Mouse (Mus musculus): Measurements from ENCODE around the gene Ccdc57.

The Ccdc57 gene

GRCm38 (mm10) chr11:120932564-120933398 is at the start of gene Ccdc57:
Gene Ccdc57 (minus strand): TSS chr11:120932872.
- DNase-seq: peak; percentile 63 to 79

GRCm38 (mm10) chr11:120982459-120982858 is 49.8 kb upstream of the Ccdc57 start:
- no peak for DNase-seq

GRCm38 (mm10) chr11:120981661-120982060 is 49.0 kb upstream of the Ccdc57 start:
- DNase-seq: no peak

GRCm38 (mm10) chr11:120980427-120981035 is 47.9 kb upstream of the Ccdc57 start:
- no peak for DNase-seq

GRCm38 (mm10) chr11:120979711-120980426 is 47.2 kb upstream of the Ccdc57 start:
- DNase-seq: no peak

- no peak for DNase-seq
Measured at GRCm38 (mm10) chr11:120973318-120973717, 40.6 kb upstream of the Ccdc57 start.

GRCm38 (mm10) chr11:120971237-120971636 is 38.6 kb upstream of the Ccdc57 start:
- no peak for DNase-seq

GRCm38 (mm10) chr11:120969742-120970141 is 37.1 kb upstream of the Ccdc57 start:
- no peak for DNase-seq

- no peak for DNase-seq
Measured at GRCm38 (mm10) chr11:120965587-120965986, 32.9 kb upstream of the Ccdc57 start.

GRCm38 (mm10) chr11:120964195-120965157 is 31.8 kb upstream of the Ccdc57 start:
- DNase-seq: no peak

- DNase-seq: no peak
Measured at GRCm38 (mm10) chr11:120962909-120963308, 30.2 kb upstream of the Ccdc57 start.

GRCm38 (mm10) chr11:120962050-120962771 is 29.5 kb upstream of the Ccdc57 start:
- no peak for DNase-seq

- no peak for DNase-seq
Measured at GRCm38 (mm10) chr11:120961594-120961993, 28.9 kb upstream of the Ccdc57 start.

GRCm38 (mm10) chr11:120960248-120960647 is 27.6 kb upstream of the Ccdc57 start:
- no peak for DNase-seq

GRCm38 (mm10) chr11:120959564-120959963 is 26.9 kb upstream of the Ccdc57 start:
- no peak for DNase-seq

GRCm38 (mm10) chr11:120959066-120959465 is 26.4 kb upstream of the Ccdc57 start:
- DNase-seq: no peak

GRCm38 (mm10) chr11:120957731-120958257 is 25.1 kb upstream of the Ccdc57 start:
- no peak for DNase-seq

- no peak for DNase-seq
Measured at GRCm38 (mm10) chr11:120957052-120957451, 24.4 kb upstream of the Ccdc57 start.

GRCm38 (mm10) chr11:120955701-120956100 is 23.0 kb upstream of the Ccdc57 start:
- no peak for DNase-seq

GRCm38 (mm10) chr11:120954936-120955335 is 22.3 kb upstream of the Ccdc57 start:
- DNase-seq: no peak
